Mouse (Mus musculus) ovary, postnatal 14 days (tissue): ENCODE results near the gene Zfp229.
A peak's percentile ranks its signal among the peaks of the same experiment; 100 is the strongest.
"Not testable (repeated sequence)": the region's sequence is repeated elsewhere in the genome, so short reads cannot be mapped to it uniquely, and the experiment has no call there.

Experiments used
- DNase-seq: peaks from one replicate; pipeline ENCODE4 v3.0.0; 2022; ENCODE audit warnings: low spot score

Gene Zfp229

DNA sequence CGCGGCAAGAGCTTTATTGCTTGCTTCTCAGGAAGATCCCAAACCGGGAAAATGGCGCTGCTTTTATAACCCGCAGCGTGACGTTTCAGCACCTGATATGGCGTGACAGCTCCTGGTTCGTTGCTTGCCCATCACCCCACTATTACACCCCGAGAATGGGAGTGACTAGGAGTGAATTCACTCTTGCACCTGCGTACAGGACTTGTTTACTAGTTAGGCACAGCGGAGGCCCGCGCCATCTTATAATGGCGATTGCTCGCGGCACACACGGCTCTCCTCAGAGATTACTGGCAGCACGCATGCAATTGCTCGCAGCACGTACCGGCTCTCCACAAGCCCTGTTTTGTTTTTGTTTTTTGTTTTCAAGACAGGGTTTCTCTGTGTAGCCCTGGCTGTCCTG, at the start of gene Zfp229:
Zfp229 (plus strand) TSS at position 301 of the 400 bp plus-strand sequence.
- DNase-seq: not testable (repeated sequence)

GRCm38 (mm10) chr17:21691560-21691959, 39.0 kb upstream of the Zfp229 start, which contains the start of gene Gm10226:
Gm10226 (plus strand) TSS chr17:21691860.
- DNase-seq: no peak

GRCm38 (mm10) chr17:21693342-21693741, 37.3 kb upstream of the Zfp229 start:
- DNase-seq: no peak

DNA sequence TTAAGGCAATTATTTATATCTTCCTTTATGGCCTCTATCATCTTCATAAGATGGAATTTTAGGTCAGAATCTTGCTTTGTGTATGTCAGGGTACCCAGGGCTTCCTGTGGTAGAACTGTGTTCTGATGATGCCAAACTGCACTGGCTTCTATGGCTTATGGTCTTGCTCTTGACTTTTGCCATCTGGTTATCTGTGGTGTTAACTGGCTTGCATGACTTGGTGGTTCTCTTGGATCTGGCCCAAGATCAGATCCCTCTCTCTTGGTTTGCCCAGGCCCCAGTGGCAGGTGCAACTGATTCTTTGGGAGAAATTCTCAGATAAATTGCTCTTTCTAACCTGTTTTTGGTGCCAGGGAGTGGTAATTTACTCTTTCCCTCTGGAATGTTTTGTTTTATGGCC, 34.5 kb upstream of the Zfp229 start:
- DNase-seq: no peak

GRCm38 (mm10) chr17:21702281-21703240, 28.0 kb upstream of the Zfp229 start:
- no peak for DNase-seq

GRCm38 (mm10) chr17:21703414-21703813, 27.2 kb upstream of the Zfp229 start:
- no peak for DNase-seq

- peak; percentile 63 for DNase-seq
These were observed 23.1 kb upstream of the Zfp229 start, which contains the start of gene Zfp760 for GRCm38 (mm10) chr17:21707343-21707996. Zfp760 (plus strand) TSS chr17:21707741.

- DNase-seq: no peak
These were observed 22.2 kb upstream of the Zfp229 start for GRCm38 (mm10) chr17:21708401-21708800.

- DNase-seq: no peak
These were observed 2.5 kb downstream of the Zfp229 start for GRCm38 (mm10) chr17:21733049-21733448.

- peak; percentile 64 for DNase-seq
These were observed 3.0 kb downstream of the Zfp229 start for GRCm38 (mm10) chr17:21733529-21734031.

DNA sequence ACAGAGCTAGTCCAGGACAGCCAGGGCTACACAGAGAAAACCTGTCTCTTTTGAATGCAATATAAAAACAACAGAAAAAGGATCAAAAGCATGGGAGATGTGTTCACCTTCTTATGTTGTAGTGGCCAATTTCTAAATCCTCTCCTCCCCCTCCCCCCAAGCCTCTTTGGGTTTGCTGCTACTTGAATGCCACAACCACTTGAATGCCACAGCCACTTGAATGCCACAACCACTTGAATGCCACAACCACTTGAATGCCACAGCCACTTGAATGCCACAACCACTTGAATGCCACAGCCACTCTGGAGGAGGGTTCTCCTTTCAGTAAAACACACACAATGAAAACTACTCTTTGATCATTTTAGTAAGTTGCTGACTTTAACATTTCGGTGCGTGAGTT, 22.2 kb downstream of the Zfp229 start:
- DNase-seq: no peak

DNA sequence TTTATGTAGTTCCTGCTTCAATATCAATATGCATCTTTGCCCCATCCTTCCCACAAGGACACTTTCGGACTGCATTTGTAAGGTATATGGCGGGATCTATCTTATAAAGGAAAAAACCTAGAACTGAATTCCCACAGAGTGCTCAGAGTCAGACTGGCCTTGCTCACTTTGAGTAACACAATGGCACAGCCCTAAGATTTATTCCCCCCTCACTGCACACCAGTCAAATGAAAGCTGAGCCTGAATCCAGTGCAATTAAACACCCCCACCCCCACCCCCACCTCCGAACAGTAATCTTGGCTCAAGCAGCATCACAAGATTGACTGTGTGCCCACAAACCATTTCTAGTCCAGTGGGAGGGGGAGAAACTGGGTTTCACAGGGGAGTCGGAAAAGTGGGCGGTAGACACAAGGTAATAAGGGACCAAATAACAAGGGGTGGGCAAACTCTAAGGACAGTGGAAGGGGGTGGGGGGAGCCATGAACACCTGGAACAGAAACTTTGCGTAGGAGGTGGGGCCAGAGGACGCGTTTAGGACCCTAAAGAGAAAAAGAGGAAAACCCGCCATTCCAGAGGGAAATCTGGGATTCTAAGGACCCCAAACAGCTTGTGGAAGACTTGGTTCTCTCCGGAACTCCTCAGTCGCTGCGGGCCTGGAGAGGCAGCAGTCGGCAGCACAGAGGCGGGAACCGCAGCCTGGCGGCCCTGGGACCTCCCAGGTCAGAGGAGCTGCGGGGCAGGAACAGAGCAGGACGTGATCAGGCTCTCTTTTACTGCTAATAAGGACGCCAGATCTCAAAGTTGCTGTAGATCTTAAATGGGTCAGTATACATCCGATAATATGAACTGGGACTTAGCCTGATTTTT, 23.0 kb downstream of the Zfp229 start:
- no peak for DNase-seq

GRCm38 (mm10) chr17:21770336-21770735, 39.7 kb downstream of the Zfp229 start:
- DNase-seq: no peak

DNA sequence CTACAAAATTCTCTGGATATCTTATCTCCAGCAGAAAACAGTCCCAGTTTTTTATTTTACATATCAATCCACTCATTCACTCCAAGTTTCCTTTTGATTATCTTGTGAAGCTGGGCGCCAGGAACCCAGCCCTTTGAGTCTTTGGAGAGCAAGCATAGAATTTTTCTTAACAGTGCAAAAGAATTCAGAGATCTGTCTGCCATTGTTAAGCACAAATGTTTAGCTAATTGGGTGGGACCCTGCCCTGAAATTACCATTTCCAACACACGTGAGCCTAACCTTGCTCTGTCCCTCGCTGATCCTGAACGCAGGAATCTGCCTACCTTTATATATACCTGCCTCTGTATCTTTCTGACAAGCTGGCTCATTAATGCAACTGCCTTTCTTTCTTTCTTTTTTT, 61.7 kb downstream of the Zfp229 start:
- DNase-seq: no peak

DNA sequence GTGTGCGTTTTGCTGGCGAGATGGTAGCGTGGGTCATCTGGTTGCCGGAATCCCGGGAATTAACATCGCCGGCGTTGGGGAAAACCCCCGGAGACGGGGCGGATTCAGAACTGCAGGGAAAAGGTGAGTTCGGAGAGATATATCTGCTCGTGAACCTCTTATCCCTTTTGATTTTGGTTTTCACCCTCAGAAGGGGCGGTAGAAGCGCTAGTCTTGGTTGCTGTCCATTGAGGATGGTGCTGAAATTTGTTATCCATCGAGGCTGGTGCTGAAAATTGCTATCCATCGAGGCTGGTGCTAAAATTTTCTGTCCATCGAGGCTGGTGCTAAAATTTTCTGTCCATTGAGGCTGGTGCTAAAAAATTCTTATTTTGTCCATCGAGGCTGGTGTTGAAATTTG, 70.8 kb downstream of the Zfp229 start:
- peak; percentile 2 for DNase-seq
